Comparison of ENCODE assay signal across 27 mouse cellular contexts in genomic region chr10:100661970-100662590, GRCm38 (mm10).
DNase-seq lines count a peak whose midpoint lies in the region; ATAC-seq and TF ChIP-seq lines count a peak whose summit lies in the region.
"Had no signal": no experiment of that assay in that cellular context is flagged by ENCODE, and none has a peak within 500 bp of the region (broad histone marks: within the 10 kb centered on the region; RNA-seq: fewer than 3 reads in every experiment).

No protein-coding gene starts in this region.

- ATAC-seq in hindbrain, embryonic 13.5 days (ENCODE audit: low FRiP score) = peak; percentile 57; the same call in 1 of the 2 replicates
- ATAC-seq in hindbrain, embryonic 11.5 days (ENCODE audit: low FRiP score) = no peak
- ATAC-seq in midbrain, embryonic 15.5 days (replicated peaks) = 0 out of 2 replicates have a peak, but pooled peaks have one; percentile 45
- ATAC-seq in midbrain, embryonic 13.5 days = no peak
- peak; percentile 66; the same call in 1 of the 2 replicates for ATAC-seq in hindbrain, postnatal 0 days
- ATAC-seq: activated CD4-positive, CD25-positive, alpha-beta regulatory T cell, adult 4 months; intestine, embryonic 16.5 days had no signal

- no peak overlapping the region for H3K4me3 ChIP-seq in hindbrain, embryonic 13.5 days
- no peak overlapping the region for H3K4me3 ChIP-seq in hindbrain, embryonic 11.5 days (ENCODE audit: low read depth, low read length)
- no peak overlapping the region for H3K4me3 ChIP-seq in midbrain, embryonic 15.5 days
- no peak overlapping the region for H3K4me3 ChIP-seq in midbrain, embryonic 13.5 days (replicated peaks)
- no peak overlapping the region for H3K4me3 ChIP-seq in hindbrain, postnatal 0 days (ENCODE audit: low read length)
- H3K4me3 ChIP-seq: embryonic facial prominence, embryonic 13.5 days; forebrain, embryonic 10.5 days; gastrocnemius, adult 2 months had no signal

- no peak overlapping the region for H3K27ac ChIP-seq in hindbrain, embryonic 13.5 days
- H3K27ac ChIP-seq in hindbrain, embryonic 11.5 days (ENCODE audit: low read depth, low read length) = no peak overlapping the region
- no peak overlapping the region for H3K27ac ChIP-seq in midbrain, embryonic 15.5 days
- H3K27ac ChIP-seq in midbrain, embryonic 13.5 days = no peak overlapping the region
- H3K27ac ChIP-seq in hindbrain, postnatal 0 days = no peak overlapping the region
- H3K27ac ChIP-seq: embryonic facial prominence, embryonic 13.5 days; forebrain, embryonic 10.5 days; gastrocnemius, adult 2 months; kidney, postnatal 0 days; liver, embryonic 14.5 days; macrophage had no signal

- WGBS in hindbrain, embryonic 13.5 days = 55% methylated on average over 2 of the region's 2 CpGs
- 56% methylated on average over 2 of the region's 2 CpGs for WGBS in hindbrain, embryonic 11.5 days
- WGBS in midbrain, embryonic 15.5 days = 42% methylated on average over 2 of the region's 2 CpGs
- 50% methylated on average over 2 of the region's 2 CpGs for WGBS in midbrain, embryonic 13.5 days
- WGBS in hindbrain, postnatal 0 days = 48% methylated on average over 2 of the region's 2 CpGs

- no peak overlapping the region for H3K9ac ChIP-seq in hindbrain, embryonic 13.5 days
- H3K9ac ChIP-seq in hindbrain, embryonic 11.5 days (ENCODE audit: low read depth, low read length) = no peak overlapping the region
- H3K9ac ChIP-seq in midbrain, embryonic 15.5 days = no peak overlapping the region
- H3K9ac ChIP-seq in midbrain, embryonic 13.5 days (replicated peaks) = no peak overlapping the region
- no peak overlapping the region for H3K9ac ChIP-seq in hindbrain, postnatal 0 days (replicated peaks; ENCODE audit: low read length)
- H3K9ac ChIP-seq: embryonic facial prominence, embryonic 13.5 days; liver, embryonic 14.5 days had no signal

- DNase-seq in hindbrain, embryonic 11.5 days (ENCODE audit: low spot score) = no peak
- DNase-seq in brain, embryonic 14.5 days (ENCODE audit: low read depth) = peak; percentile 80
- peak; percentile 54 for DNase-seq in hindbrain, postnatal 0 days (ENCODE audit: low spot score)
- no peak for DNase-seq in urinary bladder, postnatal 36 days (ENCODE audit: low spot score in 2 of 2)
- DNase-seq in thymus, adult 18-20 months = no peak
- DNase-seq: adrenal gland, adult 8-10 months; B cell, adult 2 months; cerebellum, adult 11 months; cerebellum, adult 9-10 months; gastrocnemius, adult 2 months; heart, postnatal 14 days; kidney, adult 8-10 months; kidney, postnatal 4 days; liver; lung, adult 2 months; lung, postnatal 10 days; thymus, postnatal 4 days had no signal

- no peak overlapping the region for H3K4me2 ChIP-seq in hindbrain, embryonic 13.5 days
- no peak overlapping the region for H3K4me2 ChIP-seq in hindbrain, embryonic 11.5 days (replicated peaks; ENCODE audit: low read depth, low read length)
- H3K4me2 ChIP-seq in midbrain, embryonic 15.5 days = no peak overlapping the region
- no peak overlapping the region for H3K4me2 ChIP-seq in midbrain, embryonic 13.5 days (replicated peaks)
- H3K4me2 ChIP-seq in hindbrain, postnatal 0 days (ENCODE audit: low read depth, low read length) = no peak overlapping the region
- H3K4me2 ChIP-seq: embryonic facial prominence, embryonic 13.5 days had no signal

- no peak for TF ChIP-seq POLR2A in brain, embryonic 14.5 days (IDR thresholded peaks at IDR 0.05; ENCODE audit: borderline replicate concordance, extremely low read depth, insufficient read depth, insufficient read length, poor library complexity, severe bottlenecking)

- no peaks in the 10 kb centered on the region for H3K9me3 ChIP-seq in hindbrain, embryonic 13.5 days
- H3K9me3 ChIP-seq in hindbrain, embryonic 11.5 days (ENCODE audit: control insufficient read depth, low read length) = no peaks in the 10 kb centered on the region
- H3K9me3 ChIP-seq in midbrain, embryonic 15.5 days = no peaks in the 10 kb centered on the region
- no peaks in the 10 kb centered on the region for H3K9me3 ChIP-seq in midbrain, embryonic 13.5 days
- no peaks in the 10 kb centered on the region for H3K9me3 ChIP-seq in hindbrain, postnatal 0 days (ENCODE audit: low read length)
- H3K9me3 ChIP-seq: embryonic facial prominence, embryonic 13.5 days; forebrain, embryonic 10.5 days had no signal

- H3K27me3 ChIP-seq in hindbrain, embryonic 13.5 days = no peaks in the 10 kb centered on the region
- H3K27me3 ChIP-seq in hindbrain, embryonic 11.5 days (ENCODE audit: control insufficient read depth, insufficient read depth, low read length) = no peaks in the 10 kb centered on the region
- no peaks in the 10 kb centered on the region for H3K27me3 ChIP-seq in midbrain, embryonic 15.5 days (replicated peaks)
- no peaks in the 10 kb centered on the region for H3K27me3 ChIP-seq in midbrain, embryonic 13.5 days
- no peaks in the 10 kb centered on the region for H3K27me3 ChIP-seq in hindbrain, postnatal 0 days (ENCODE audit: insufficient read depth, low read length)
- H3K27me3 ChIP-seq: embryonic facial prominence, embryonic 13.5 days had no signal

- H3K36me3 ChIP-seq in hindbrain, embryonic 13.5 days = no peaks in the 10 kb centered on the region
- no peaks in the 10 kb centered on the region for H3K36me3 ChIP-seq in hindbrain, embryonic 11.5 days (ENCODE audit: control insufficient read depth, insufficient read depth, low read length)
- H3K36me3 ChIP-seq in midbrain, embryonic 15.5 days (replicated peaks) = no peaks in the 10 kb centered on the region
- H3K36me3 ChIP-seq in midbrain, embryonic 13.5 days = no peaks in the 10 kb centered on the region
- no peaks in the 10 kb centered on the region for H3K36me3 ChIP-seq in hindbrain, postnatal 0 days (ENCODE audit: insufficient read depth, low read length)
- H3K36me3 ChIP-seq: embryonic facial prominence, embryonic 13.5 days; forebrain, embryonic 10.5 days had no signal

- H3K4me1 ChIP-seq in hindbrain, embryonic 13.5 days (replicated peaks) = no peaks in the 10 kb centered on the region
- H3K4me1 ChIP-seq in hindbrain, embryonic 11.5 days (replicated peaks; ENCODE audit: control insufficient read depth, insufficient read depth, low read length) = no peaks in the 10 kb centered on the region
- no peaks in the 10 kb centered on the region for H3K4me1 ChIP-seq in midbrain, embryonic 15.5 days
- H3K4me1 ChIP-seq in midbrain, embryonic 13.5 days (replicated peaks) = no peaks in the 10 kb centered on the region
- no peaks in the 10 kb centered on the region for H3K4me1 ChIP-seq in hindbrain, postnatal 0 days (ENCODE audit: insufficient read depth, low read length)
- H3K4me1 ChIP-seq: embryonic facial prominence, embryonic 13.5 days had no signal

- no peak for TF ChIP-seq CTCF in brain, embryonic 14.5 days (IDR thresholded peaks at IDR 0.05; ENCODE audit: borderline replicate concordance, extremely low read depth, insufficient read depth, insufficient read length)
- TF ChIP-seq CTCF in hindbrain, postnatal 0 days (IDR thresholded peaks at IDR 0.05; ENCODE audit: low read depth) = no peak

Comparison
In these comparisons a context has a peak if more than half of its experiments do, and no peak if none do; other contexts are left out.
1. ATAC-seq: peak in hindbrain, embryonic 13.5 days (single experiment), midbrain, embryonic 15.5 days (single experiment) and hindbrain, postnatal 0 days (single experiment); none in hindbrain, embryonic 11.5 days (single experiment) and midbrain, embryonic 13.5 days (single experiment).
2. DNase-seq: peak in brain, embryonic 14.5 days (single experiment) and hindbrain, postnatal 0 days (single experiment); none in hindbrain, embryonic 11.5 days (single experiment), urinary bladder, postnatal 36 days (0 of 2) and thymus, adult 18-20 months (0 of 2).